Mouse (Mus musculus): ENCODE measurements around the gene Cipc. TPM values are rescaled to one million over a fixed set of nuclear protein-coding genes. Genes with fewer than 3 reads are reported as not detected.

Cipc gene
- polyA plus RNA-seq (2015; fragmentation: Nextera tagmentation; extraction: Ambion mirVana): 6.7 and 8.6 TPM in 2 replicates

DNA sequence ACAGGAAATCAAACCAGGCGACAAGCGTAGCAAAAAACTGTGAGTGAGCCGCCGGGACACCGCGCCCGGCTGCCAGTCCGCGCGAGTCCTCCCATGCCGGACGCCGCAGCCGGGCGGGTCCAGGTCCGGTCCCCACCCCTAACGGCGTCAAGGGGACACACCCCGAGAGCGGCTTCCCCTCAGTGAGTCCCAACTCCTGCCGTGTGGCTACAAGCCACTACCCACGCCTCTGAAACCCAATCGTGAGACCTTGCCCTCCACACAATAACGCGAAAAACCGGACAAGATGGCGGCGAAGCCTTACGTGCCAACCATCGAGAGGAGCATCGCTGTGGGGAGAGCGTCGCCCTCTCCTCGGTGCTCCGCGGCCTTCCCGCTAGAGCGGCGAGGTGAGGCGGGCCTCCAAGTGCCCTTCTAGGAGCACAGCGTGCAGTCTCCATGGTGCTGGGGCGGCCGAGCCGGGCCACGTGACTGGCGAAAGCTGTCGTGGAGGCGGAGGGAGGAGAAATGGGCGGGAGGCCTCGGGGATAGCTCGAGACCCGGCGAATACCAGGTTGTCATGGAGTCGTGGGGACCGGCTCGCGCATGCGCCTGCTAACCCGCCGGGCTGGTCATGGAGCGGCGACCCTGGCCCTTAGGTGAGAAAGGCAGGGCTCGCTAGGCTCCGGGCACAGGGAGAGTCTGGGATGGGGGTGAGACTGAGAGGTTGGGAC lies at the start of gene Cipc:
Cipc (plus strand) TSS at position 182 of the 713 bp plus-strand sequence.

DNA sequence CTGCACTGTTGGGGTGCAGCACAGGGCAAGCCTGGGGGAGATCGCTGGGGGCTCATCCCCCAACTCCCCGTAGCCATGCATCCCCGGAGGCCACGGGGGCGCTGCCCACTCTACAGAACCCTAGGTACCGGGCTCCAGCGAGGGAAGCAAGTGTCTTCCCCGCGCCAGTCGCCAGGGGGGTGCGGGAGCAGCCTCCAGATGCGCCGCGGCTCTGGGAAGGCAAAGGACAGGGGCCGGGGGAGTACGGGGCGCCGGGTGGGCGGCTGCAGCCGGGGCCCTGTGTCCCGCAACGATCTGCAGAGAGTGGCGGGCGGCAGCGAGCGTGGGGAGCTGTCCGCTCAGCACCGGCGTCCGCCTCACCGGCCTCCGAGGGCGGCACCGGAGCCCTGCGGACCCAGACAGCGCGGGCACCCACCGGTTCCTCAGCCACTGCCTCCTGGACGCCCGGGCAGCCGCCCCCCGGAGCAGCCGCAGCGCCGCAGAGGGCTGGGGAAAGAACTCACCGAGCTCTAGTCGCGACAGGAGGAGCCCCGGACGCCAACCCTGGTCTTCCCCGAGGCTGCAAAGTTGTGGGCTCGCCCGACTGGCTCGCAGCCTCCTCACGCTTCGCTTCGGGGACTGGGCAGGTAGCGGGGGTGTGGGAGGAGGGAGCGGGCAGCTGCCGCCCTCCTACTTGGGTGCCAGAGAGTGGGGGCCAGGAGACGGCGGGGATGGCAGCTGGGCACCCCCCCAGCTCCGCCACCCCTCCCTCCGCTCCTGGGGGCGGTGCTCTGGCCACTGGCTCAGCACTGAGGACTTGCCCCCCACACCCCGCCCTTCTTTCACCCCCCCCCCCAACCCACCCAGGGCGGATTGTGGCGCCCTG lies 43.3 kb downstream of the Cipc start, which contains the start of gene Zdhhc22:
Zdhhc22 (minus strand) TSS at position 541 of the 865 bp plus-strand sequence.

Other genes starting within 250 kb of the Cipc start
- 3.6 and 4.7 TPM in 2 replicates for gene Angel1, start 220.6 kb upstream of the Cipc start, polyA plus RNA-seq (2015; fragmentation: Nextera tagmentation; extraction: Ambion mirVana)
- gene Lrrc74a, start 212.7 kb upstream of the Cipc start, polyA plus RNA-seq (2015; fragmentation: Nextera tagmentation; extraction: Ambion mirVana): not detected in 2 replicates
- gene Irf2bpl, start 62.2 kb upstream of the Cipc start, polyA plus RNA-seq (2015; fragmentation: Nextera tagmentation; extraction: Ambion mirVana): 32.9 and 40.4 TPM in 2 replicates
- 0.36 and 1.3 TPM in 2 replicates for gene Zdhhc22, start 43.4 kb downstream of the Cipc start, polyA plus RNA-seq (2015; fragmentation: Nextera tagmentation; extraction: Ambion mirVana)
- gene Tmem63c, start 74.3 kb downstream of the Cipc start, polyA plus RNA-seq (2015; fragmentation: Nextera tagmentation; extraction: Ambion mirVana): 0.22 and 1.1 TPM in 2 replicates
- gene Ngb, start 155.5 kb downstream of the Cipc start, polyA plus RNA-seq (2015; fragmentation: Nextera tagmentation; extraction: Ambion mirVana): 0.69 and 2.6 TPM in 2 replicates
- 45.8 and 50.3 TPM in 2 replicates for gene Gstz1, start 200.1 kb downstream of the Cipc start, polyA plus RNA-seq (2015; fragmentation: Nextera tagmentation; extraction: Ambion mirVana)
- gene Pomt2, start 200.9 kb downstream of the Cipc start, polyA plus RNA-seq (2015; fragmentation: Nextera tagmentation; extraction: Ambion mirVana): 7.8 and 8.8 TPM in 2 replicates

All from adrenal gland, postnatal 0 days (tissue).